Comparison of ENCODE assay signal across 26 mouse cellular contexts in genomic region chr1:26853802-26854201, GRCm38 (mm10).
DNase-seq lines count a peak whose midpoint lies in the region; ATAC-seq and TF ChIP-seq lines count a peak whose summit lies in the region.
"Had no signal": no experiment of that assay in that cellular context is flagged by ENCODE, and none has a peak within 500 bp of the region (broad histone marks: within the 10 kb centered on the region; RNA-seq: fewer than 3 reads in every experiment).

No protein-coding gene starts in this region.

- no peak overlapping the region for H3K27ac ChIP-seq in forebrain, embryonic 16.5 days (ENCODE audit: low read length)
- no peak overlapping the region for H3K27ac ChIP-seq in forebrain, embryonic 10.5 days
- H3K27ac ChIP-seq: embryonic facial prominence, embryonic 13.5 days; heart, embryonic 15.5 days; hindbrain, embryonic 10.5 days; hindbrain, embryonic 14.5 days; hindbrain, postnatal 0 days had no signal

- H3K36me3 ChIP-seq in forebrain, embryonic 16.5 days (ENCODE audit: control insufficient read depth, insufficient read depth) = no peaks in the 10 kb centered on the region
- H3K36me3 ChIP-seq in forebrain, embryonic 10.5 days (replicated peaks) = no peaks in the 10 kb centered on the region
- H3K36me3 ChIP-seq: embryonic facial prominence, embryonic 13.5 days; heart, embryonic 12.5 days; heart, embryonic 15.5 days; hindbrain, embryonic 10.5 days had no signal

- no peaks in the 10 kb centered on the region for H3K9me3 ChIP-seq in forebrain, embryonic 16.5 days (ENCODE audit: control insufficient read depth, low read length)
- H3K9me3 ChIP-seq in forebrain, embryonic 10.5 days = no peaks in the 10 kb centered on the region
- H3K9me3 ChIP-seq: embryonic facial prominence, embryonic 13.5 days; heart, embryonic 12.5 days; heart, embryonic 15.5 days; hindbrain, embryonic 10.5 days had no signal

- H3K4me2 ChIP-seq in forebrain, embryonic 16.5 days (ENCODE audit: low read length) = no peak overlapping the region
- H3K4me2 ChIP-seq: embryonic facial prominence, embryonic 13.5 days; heart, embryonic 12.5 days; heart, embryonic 15.5 days; hindbrain, embryonic 14.5 days had no signal

- DNase-seq in forebrain, embryonic 10.5 days (ENCODE audit: extremely low spot score, low spot score) = no peak
- DNase-seq in layer of hippocampus, adult 9-11 months = peak; percentile 15
- no peak for DNase-seq in layer of hippocampus, adult 9-10 months (ENCODE audit: low spot score)
- peak; percentile 59 for DNase-seq in brain, adult 2 months (ENCODE audit: low read depth, low spot score)
- peak; percentile 22 for DNase-seq in brain, embryonic 14.5 days (ENCODE audit: low read depth)
- DNase-seq in cerebellum, adult 11 months = no peak
- DNase-seq: adrenal gland, adult 2 months; adrenal gland, postnatal 14 days; cerebellum, adult 2 months; cerebellum, adult 9-11 months; cerebellum, postnatal 25 days; gastrocnemius, postnatal 25 days; heart, adult 18-20 months; heart, postnatal 10 days; heart, postnatal 36 days; kidney, adult 2 months had no signal

- 56% methylated on average over 2 of the region's 2 CpGs for WGBS in forebrain, embryonic 16.5 days
- WGBS in forebrain, embryonic 10.5 days = 82% methylated on average over 2 of the region's 2 CpGs

- peak; percentile 38; the same call in 1 of the 2 replicates for ATAC-seq in forebrain, embryonic 16.5 days
- ATAC-seq: CD4-positive, CD25-positive, alpha-beta regulatory T cell, adult 4 months; hindbrain, postnatal 0 days; inflammation-experienced regulatory T-cells, adult 6 months; intestine, embryonic 16.5 days had no signal

- no peaks in the 10 kb centered on the region for H3K4me1 ChIP-seq in forebrain, embryonic 16.5 days (replicated peaks; ENCODE audit: control insufficient read depth, insufficient read depth, low read length)
- H3K4me1 ChIP-seq in forebrain, embryonic 10.5 days = no peaks in the 10 kb centered on the region
- H3K4me1 ChIP-seq: embryonic facial prominence, embryonic 13.5 days; heart, embryonic 12.5 days; heart, embryonic 15.5 days; hindbrain, embryonic 10.5 days had no signal

- TF ChIP-seq POLR2A in brain, embryonic 14.5 days (IDR thresholded peaks at IDR 0.05; ENCODE audit: borderline replicate concordance, extremely low read depth, insufficient read depth, insufficient read length, poor library complexity, severe bottlenecking) = no peak

- TF ChIP-seq CTCF in brain, embryonic 14.5 days (IDR thresholded peaks at IDR 0.05; ENCODE audit: borderline replicate concordance, extremely low read depth, insufficient read depth, insufficient read length) = no peak

- H3K27me3 ChIP-seq in forebrain, embryonic 16.5 days (replicated peaks; ENCODE audit: control insufficient read depth, insufficient read depth, low read length) = no peaks in the 10 kb centered on the region
- H3K27me3 ChIP-seq in forebrain, embryonic 10.5 days (ENCODE audit: poor library complexity, severe bottlenecking) = no peaks in the 10 kb centered on the region
- H3K27me3 ChIP-seq: embryonic facial prominence, embryonic 13.5 days; heart, embryonic 12.5 days; heart, embryonic 15.5 days had no signal

- no peak overlapping the region for H3K9ac ChIP-seq in forebrain, embryonic 16.5 days (replicated peaks; ENCODE audit: low read depth, low read length)
- H3K9ac ChIP-seq: embryonic facial prominence, embryonic 13.5 days; heart, embryonic 12.5 days; heart, embryonic 15.5 days; hindbrain, embryonic 14.5 days had no signal

- H3K4me3 ChIP-seq in forebrain, embryonic 16.5 days (replicated peaks; ENCODE audit: low read length) = no peak overlapping the region
- no peak overlapping the region for H3K4me3 ChIP-seq in forebrain, embryonic 10.5 days
- H3K4me3 ChIP-seq: embryonic facial prominence, embryonic 13.5 days; heart, embryonic 12.5 days; heart, embryonic 15.5 days; hindbrain, embryonic 10.5 days had no signal

Comparison
In these comparisons a context has a peak if more than half of its experiments do, and no peak if none do; other contexts are left out.
1. DNase-seq: peak in layer of hippocampus, adult 9-11 months (single experiment), brain, adult 2 months (single experiment) and brain, embryonic 14.5 days (single experiment); none in forebrain, embryonic 10.5 days (single experiment), layer of hippocampus, adult 9-10 months (single experiment) and cerebellum, adult 11 months (single experiment).